Mouse (Mus musculus): Measurements from ENCODE around the gene Zfp566. TPM values are rescaled to one million over a fixed set of nuclear protein-coding genes. Genes with fewer than 3 reads are reported as not detected.

Zfp566 gene
- total and polyA plus RNA-seq, 3 experiments: 4.9 to 9.1 (median 6.5) TPM

GRCm38 (mm10) chr7:30094646-30095429, 4.5 kb upstream of the Zfp566 start, which contains the start of gene Zfp260 (continued):
- no peak for TF ChIP-seq ZNF384 (IDR thresholded peaks at IDR 0.05; ENCODE audit: low read depth, low read length)
- TF ChIP-seq MEF2A (IDR thresholded peaks at IDR 0.05; ENCODE audit: borderline replicate concordance, low read depth, low read length): no peak
- no peak for TF ChIP-seq RCOR1 (conservative IDR thresholded peaks at IDR 0.05; ENCODE audit: low read depth, low read length)
- no peak; the same call in 1 of the 2 replicates for TF ChIP-seq POLR2AphosphoS2 (IDR thresholded peaks at IDR 0.05; ENCODE audit: low read depth, low read length)
- TF ChIP-seq HCFC1 (IDR thresholded peaks at IDR 0.05; ENCODE audit: low read depth, low read length): peak; percentile 94
- TF ChIP-seq MAFK (IDR thresholded peaks at IDR 0.05; ENCODE audit: insufficient replicate concordance, low read length): 0 out of 2 replicates have a peak, but pooled peaks have one; percentile 12
- TF ChIP-seq USF1 (IDR thresholded peaks at IDR 0.05; ENCODE audit: low read depth, low read length): no peak
- peak; percentile 94 for TF ChIP-seq NRF1 (IDR thresholded peaks at IDR 0.05; ENCODE audit: low read depth, low read length)

GRCm38 (mm10) chr7:30093918-30094415, 3.6 kb upstream of the Zfp566 start:
- Histone ChIP-seq H3K27ac (ENCODE audit: insufficient read depth, low read depth) (no peak overlapping the region), H3K36me3 (replicated peaks in 1 of 2; ENCODE audit: control insufficient read depth in 1 of 2, insufficient read depth in 1 of 2, low read length in 1 of 2) (peaks cover 3 to 13% of the 10 kb centered on the region in 2 experiments), H3K27me3 (replicated peaks) (no peaks in the 10 kb centered on the region), H3K9ac (ENCODE audit: insufficient read depth, low read depth) (peak overlapping the region; percentile 21; the same call in 1 of the 2 replicates), H3K4me1 (ENCODE audit: control insufficient read depth in 1 of 2, insufficient read depth in 2 of 2) (peaks cover 16 to 39% of the 10 kb centered on the region in 2 experiments), H3K79me2 (replicated peaks; ENCODE audit: control insufficient read depth, extremely low read depth, insufficient read depth, poor library complexity, severe bottlenecking) (peaks cover 8% of the 10 kb centered on the region), H3K9me3 (replicated peaks; ENCODE audit: low read length) (no peaks in the 10 kb centered on the region), H3K4me2 (ENCODE audit: insufficient read depth, low read depth, poor library complexity, severe bottlenecking) (peak overlapping the region; percentile 87), H3K4me3 (replicated peaks in 1 of 3; ENCODE audit: low read depth in 2 of 3, low read length in 2 of 3, poor library complexity in 1 of 3) (peak overlapping the region; percentile 68 to 76 (median 73))
- dilution Hi-C loops (cut with MboI; ENCODE audit: extremely low pct_ligation_motif_present, extremely low pct_unique_long_range_greater_than_20kb, low sequenced_read_pairs) (no loop called here), in situ Hi-C loops (cut with MboI; ENCODE audit: low pct_ligation_motif_present, low pct_unique_long_range_greater_than_20kb, low sequenced_read_pairs) (no loop called here)
- no peak for TF ChIP-seq ZC3H11A (IDR thresholded peaks at IDR 0.05; ENCODE audit: low read depth, low read length)
- no peak; the same call in 1 of the 2 replicates for TF ChIP-seq MXI1 (IDR thresholded peaks at IDR 0.05; ENCODE audit: low read depth, low read length)
- no peak for TF ChIP-seq TCF12 (IDR thresholded peaks at IDR 0.05; ENCODE audit: low read depth, low read length)
- no peak for TF ChIP-seq MEF2A (IDR thresholded peaks at IDR 0.05; ENCODE audit: borderline replicate concordance, low read depth, low read length)
- no peak for TF ChIP-seq MAX (IDR thresholded peaks at IDR 0.05; ENCODE audit: low read length)
- TF ChIP-seq E2F4 (IDR thresholded peaks at IDR 0.05; ENCODE audit: insufficient replicate concordance, low read depth, low read length): no peak
- DNase-seq (ENCODE audit: extremely low read depth): no peak

- TF ChIP-seq USF2 (conservative IDR thresholded peaks at IDR 0.05; ENCODE audit: low read depth, low read length): no peak
- in situ Hi-C loops (cut with MboI; ENCODE audit: low pct_ligation_motif_present, low pct_unique_long_range_greater_than_20kb, low sequenced_read_pairs) (no loop called here), dilution Hi-C loops (cut with MboI; ENCODE audit: extremely low pct_ligation_motif_present, extremely low pct_unique_long_range_greater_than_20kb, low sequenced_read_pairs) (no loop called here)
- Histone ChIP-seq H3K9me3 (replicated peaks; ENCODE audit: low read length) (no peaks in the 10 kb centered on the region), H3K36me3 (replicated peaks in 1 of 2; ENCODE audit: control insufficient read depth in 1 of 2, insufficient read depth in 1 of 2, low read length in 1 of 2) (peaks cover 3 to 4% of the 10 kb centered on the region in 2 experiments), H3K4me1 (ENCODE audit: control insufficient read depth in 1 of 2, insufficient read depth in 2 of 2) (peaks cover 17 to 40% of the 10 kb centered on the region in 2 experiments), H3K4me2 (ENCODE audit: insufficient read depth, low read depth, poor library complexity, severe bottlenecking) (no peak overlapping the region), H3K27ac (ENCODE audit: insufficient read depth, low read depth) (no peak overlapping the region), H3K4me3 (replicated peaks in 1 of 3; ENCODE audit: low read depth in 2 of 3, low read length in 2 of 3, poor library complexity in 1 of 3) (no peak overlapping the region), H3K27me3 (replicated peaks) (no peaks in the 10 kb centered on the region), H3K9ac (ENCODE audit: insufficient read depth, low read depth) (no peak overlapping the region), H3K79me2 (replicated peaks; ENCODE audit: control insufficient read depth, extremely low read depth, insufficient read depth, poor library complexity, severe bottlenecking) (peaks cover 14% of the 10 kb centered on the region)
- DNase-seq (ENCODE audit: extremely low read depth): no peak
Measured at GRCm38 (mm10) chr7:30092666-30093065, 2.3 kb upstream of the Zfp566 start.

All from CH12.LX (cell line).